Mouse (Mus musculus) heart, adult 2 months (tissue): ENCODE data around the gene Rln3. TPM values are rescaled to one million over a fixed set of nuclear protein-coding genes. Genes with fewer than 3 reads are reported as not detected.

Source experiments
- DNase-seq, 2 experiments: peaks; one replicate each; pipeline ENCODE4 v3.0.0; 2021
- H3K27ac ChIP-seq: fragments of 200-600 bp; 2 replicates; pipeline ENCODE4 v1.8.1; 2022
- H3K27me3 ChIP-seq: fragments of 200-500 bp; 2 replicates; pipeline ENCODE4 v1.6.1; 2012; ENCODE audit warnings: mild to moderate bottlenecking, low read length, inconsistent platforms, mixed read lengths; ENCODE audit not compliant: control insufficient read depth, insufficient read depth
- H3K36me3 ChIP-seq: fragments of 200-500 bp; 2 replicates; pipeline ENCODE4 v1.6.1; 2012; ENCODE audit warnings: low read length, inconsistent platforms; ENCODE audit not compliant: control insufficient read depth, insufficient read depth
- H3K4me1 ChIP-seq: fragments of 200-500 bp; 2 replicates; pipeline ENCODE4 v1.6.1; 2011; ENCODE audit warnings: low read length; ENCODE audit not compliant: control insufficient read depth, insufficient read depth
- H3K4me3 ChIP-seq: fragments of 200-600 bp; 2 replicates; pipeline ENCODE4 v1.8.1; 2022
- H3K79me2 ChIP-seq: fragments of 200-500 bp; replicated peaks from 2 replicates; pipeline ENCODE4 v1.6.1; 2012; ENCODE audit warnings: mild to moderate bottlenecking, inconsistent platforms, low read length, moderate library complexity, mixed read lengths; ENCODE audit not compliant: control insufficient read depth, insufficient read depth
- H3K9ac ChIP-seq: fragments of 200-500 bp; 2 replicates; pipeline ENCODE4 v1.6.1; 2012; ENCODE audit warnings: low read depth, mild to moderate bottlenecking, control low read depth, inconsistent platforms, low read length, mixed read lengths
- CTCF ChIP-seq: fragments of 200-600 bp; IDR thresholded peaks from 2 replicates; pipeline ENCODE4 v1.8.1; 2022; ENCODE audit warnings: antibody characterized with exemption, mild to moderate bottlenecking, moderate library complexity
- EP300 ChIP-seq: fragments of 200-500 bp; IDR thresholded peaks from 2 replicates; pipeline ENCODE4 v1.6.1; 2011; ENCODE audit warnings: low read depth, low read length, control low read depth; ENCODE audit not compliant: insufficient read depth
- POLR2A ChIP-seq: fragments of 200-500 bp; IDR thresholded peaks from 2 replicates; pipeline ENCODE4 v1.6.1; 2011; ENCODE audit warnings: mild to moderate bottlenecking, low read depth, low read length, control low read depth; ENCODE audit not compliant: insufficient read depth
- WGBS: fragments of 180-500 bp; shearing (Covaris S2); methylation state at CpG from one replicate; pipeline ENCODE4 v1.1.7; 2018; 5-methylcytosine and 5-hydroxymethylcytosine counted together
- intact Hi-C: fragments of 180-260 bp; cut with DNase I; formaldehyde crosslinking; loops from one replicate; pipeline ENCODE4 v1.15.1; 2025
- polyA plus RNA-seq: library from polyadenylated mRNA; depleted of rRNA; stranded (reverse); fragments of >200 nt; gene quantifications from 2 replicates; pipeline ENCODE4 v1.2.3, GENCODE M21; 2012
- total RNA-seq, 2 experiments: library from RNA; stranded (reverse); gene quantifications; 2 replicates each; pipeline ENCODE4 v1.2.3; 2021

The Rln3 gene
- total and polyA plus RNA-seq, 3 experiments: not detected

DNA sequence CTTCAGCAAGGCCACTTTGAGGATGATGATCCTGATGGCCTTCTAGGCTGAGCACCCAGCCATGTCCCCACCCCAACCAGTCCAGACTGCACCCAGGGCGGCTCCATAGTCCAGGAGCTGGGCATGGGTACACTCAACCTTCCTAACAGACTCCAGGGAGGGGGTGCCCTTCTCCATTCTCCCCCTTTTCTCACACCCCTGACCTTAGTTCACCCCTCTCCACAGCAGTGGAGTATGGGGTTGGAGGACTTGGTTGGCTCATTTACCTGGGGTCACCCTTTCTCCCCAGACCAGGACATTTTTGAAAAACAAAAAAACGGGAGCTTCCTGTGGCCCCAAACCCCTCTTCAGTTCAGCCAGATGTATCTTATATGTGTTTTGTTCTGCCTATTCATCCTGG lies 45.0 kb downstream of the Rln3 start:
- no peak overlapping the region for H3K27ac ChIP-seq

DNA sequence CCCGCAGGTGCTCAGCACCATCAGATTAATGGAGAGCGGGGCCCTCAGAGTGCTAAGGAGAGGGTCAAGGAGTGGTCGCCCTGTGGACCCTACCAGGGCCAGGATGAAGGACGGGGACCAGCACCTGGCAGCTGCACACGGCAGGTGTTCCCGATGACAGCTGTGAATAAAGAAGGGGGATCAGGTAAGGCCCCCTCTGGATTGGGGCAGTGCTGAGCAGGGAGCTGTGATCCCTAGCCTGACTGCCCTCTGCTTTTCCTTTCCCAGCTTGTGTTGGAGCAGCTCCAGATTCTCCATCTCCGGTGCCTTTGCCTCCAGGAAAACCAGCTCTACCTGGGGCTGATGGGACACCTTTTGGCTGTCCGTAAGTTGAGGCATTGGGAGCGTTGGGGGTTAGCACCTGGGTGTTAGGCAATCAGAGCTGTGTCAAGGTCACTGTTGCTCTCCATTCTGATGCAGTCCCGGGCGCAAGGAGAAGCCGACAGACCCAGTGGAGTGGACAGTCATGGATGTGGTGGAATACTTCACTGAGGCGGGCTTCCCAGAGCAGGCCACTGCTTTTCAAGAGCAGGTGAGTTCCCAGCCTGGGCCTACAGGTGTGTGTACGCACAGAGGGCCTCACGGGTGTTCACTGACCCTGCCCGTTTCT lies 45.6 kb downstream of the Rln3 start:
- Histone ChIP-seq H3K27ac (no peak overlapping the region; the same call in 1 of the 2 replicates), H3K4me1 (peaks cover 5% of the 10 kb centered on the region), H3K36me3 (no peaks in the 10 kb centered on the region), H3K4me3 (peak overlapping the region; percentile 59; the same call in 1 of the 2 replicates), H3K79me2 (no peaks in the 10 kb centered on the region), H3K9ac (no peak overlapping the region), H3K27me3 (no peaks in the 10 kb centered on the region)
- 75% methylated on average over 16 of the region's 16 CpGs for WGBS
- TF ChIP-seq CTCF (no peak), POLR2A (no peak), EP300 (no peak)
- intact Hi-C loops: loop anchor here (2.0 to 5.0 kb wide), 2 partner anchors 44 to 257 kb away; partner anchors contain the start of genes Adgre5, Asf1b and Gm10644
- DNase-seq: no peak

More for the DNA sequence above, 45.0 kb downstream of the Rln3 start:
- Histone ChIP-seq H3K9ac (no peak overlapping the region), H3K4me3 (no peak overlapping the region), H3K27me3 (no peaks in the 10 kb centered on the region), H3K79me2 (no peaks in the 10 kb centered on the region), H3K4me1 (peaks cover 5% of the 10 kb centered on the region), H3K36me3 (no peaks in the 10 kb centered on the region)
- intact Hi-C loops: loop anchor here (2.0 to 5.0 kb wide), 2 partner anchors 45 to 258 kb away; partner anchors contain the start of genes Adgre5, Asf1b and Gm10644
- DNase-seq: no peak
- TF ChIP-seq POLR2A (no peak), CTCF (no peak), EP300 (no peak)
- WGBS: 94% methylated on average over 2 of the region's 2 CpGs

DNA sequence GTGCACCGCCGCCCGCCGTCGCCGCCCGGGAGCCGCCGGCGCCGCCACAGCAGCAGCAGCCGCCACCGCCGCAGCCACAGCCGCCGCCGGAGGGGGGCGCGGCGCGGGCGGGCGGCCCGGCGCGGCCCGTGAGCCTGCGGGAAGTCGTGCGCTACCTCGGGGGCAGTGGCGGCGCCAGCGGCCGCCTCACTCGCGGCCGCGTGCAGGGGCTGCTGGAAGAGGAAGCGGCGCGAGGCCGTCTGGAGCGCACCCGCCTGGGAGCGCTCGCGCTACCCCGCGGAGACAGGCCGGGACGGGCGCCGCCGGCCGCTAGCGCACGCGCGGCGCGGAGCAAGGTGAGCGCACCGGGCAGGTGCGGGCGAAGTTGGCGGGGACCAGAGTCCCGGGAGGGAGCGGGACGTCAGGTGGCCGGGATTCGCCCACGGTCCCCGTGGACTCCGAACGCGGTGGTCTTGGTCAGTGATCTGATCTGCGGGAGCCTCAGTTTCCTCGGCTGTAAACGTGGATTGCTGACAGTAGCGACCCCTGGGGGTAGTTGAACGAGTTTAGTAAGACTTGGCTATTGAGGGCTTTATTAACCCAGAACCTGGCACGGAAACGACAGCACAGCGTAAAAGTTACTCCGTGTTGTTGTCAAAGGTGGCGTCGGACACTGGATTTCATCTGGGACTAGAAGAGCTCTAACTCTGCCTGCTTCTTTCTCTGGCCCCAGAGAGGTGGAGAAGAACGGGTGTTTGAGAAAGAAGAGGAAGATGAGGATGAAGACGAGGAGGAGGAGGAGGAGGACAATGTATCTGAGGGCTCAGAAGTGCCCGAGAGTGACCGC lies 46.4 kb downstream of the Rln3 start:
- peak overlapping the region; percentile 72 for H3K27ac ChIP-seq
- peak overlapping the region; percentile 91 for H3K9ac ChIP-seq
- no peaks in the 10 kb centered on the region for H3K27me3 ChIP-seq
- peak; percentile 70 to 77 for DNase-seq
- no peaks in the 10 kb centered on the region for H3K79me2 ChIP-seq
- peak overlapping the region; percentile 59 for H3K4me3 ChIP-seq
- TF ChIP-seq POLR2A: no peak
- peak; percentile 64 for TF ChIP-seq CTCF
- TF ChIP-seq EP300: 0 out of 2 replicates have a peak, but pooled peaks have one; percentile 10
- peaks cover 3% of the 10 kb centered on the region for H3K4me1 ChIP-seq
- WGBS: 19% methylated on average over 91 of the region's 92 CpGs
- intact Hi-C loops: loop anchor here (2.0 to 5.0 kb wide), 2 partner anchors 44 to 256 kb away; partner anchors contain the start of genes Adgre5, Asf1b and Gm10644
- no peaks in the 10 kb centered on the region for H3K36me3 ChIP-seq

DNA sequence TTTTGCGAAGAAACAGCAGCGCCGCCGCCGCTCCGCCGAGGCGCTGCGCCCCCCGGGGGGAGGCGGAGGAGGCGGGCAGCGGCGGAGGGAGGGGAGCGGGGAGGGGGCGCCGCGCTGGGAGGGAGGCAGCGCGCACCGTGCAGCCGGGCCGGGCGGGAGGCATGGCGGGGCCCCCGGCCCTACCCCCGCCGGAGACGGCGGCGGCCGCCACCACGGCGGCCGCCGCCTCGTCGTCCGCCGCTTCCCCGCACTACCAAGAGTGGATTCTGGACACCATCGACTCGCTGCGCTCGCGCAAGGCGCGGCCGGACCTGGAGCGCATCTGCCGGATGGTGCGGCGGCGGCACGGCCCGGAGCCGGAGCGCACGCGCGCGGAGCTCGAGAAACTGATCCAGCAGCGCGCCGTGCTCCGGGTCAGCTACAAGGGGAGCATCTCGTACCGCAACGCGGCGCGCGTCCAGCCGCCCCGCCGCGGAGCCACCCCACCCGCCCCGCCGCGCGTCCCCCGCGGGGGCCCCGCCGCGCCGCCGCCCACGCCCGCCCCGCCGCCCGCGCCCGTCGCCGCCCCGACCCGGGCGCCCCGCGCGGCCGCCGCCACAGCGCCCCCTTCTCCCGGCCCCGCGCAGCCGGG lies 47.2 kb downstream of the Rln3 start, which contains the start of gene Samd1:
TSS of gene Samd1 (plus strand) at position 162 of the 631 bp plus-strand sequence.
- Histone ChIP-seq H3K9ac (peak within 1 kb of the TSS; percentile 91), H3K27ac (peak within 1 kb of the TSS; percentile 98), H3K36me3 (no peaks in the 10 kb centered on the region), H3K4me1 (peaks cover 3% of the 10 kb centered on the region), H3K79me2 (no peaks in the 10 kb centered on the region), H3K27me3 (no peaks in the 10 kb centered on the region), H3K4me3 (peak within 1 kb of the TSS; percentile 80)
- intact Hi-C loops: loop anchor here (2.0 to 5.0 kb wide), 3 partner anchors 23 to 255 kb away; partner anchors contain the start of genes Adgre5, Asf1b and Gm10644
- WGBS: 14% methylated on average over 110 of the region's 112 CpGs
- peak; percentile 65 to 76 for DNase-seq
- TF ChIP-seq EP300 (no peak), POLR2A (no peak), CTCF (no peak)

DNA sequence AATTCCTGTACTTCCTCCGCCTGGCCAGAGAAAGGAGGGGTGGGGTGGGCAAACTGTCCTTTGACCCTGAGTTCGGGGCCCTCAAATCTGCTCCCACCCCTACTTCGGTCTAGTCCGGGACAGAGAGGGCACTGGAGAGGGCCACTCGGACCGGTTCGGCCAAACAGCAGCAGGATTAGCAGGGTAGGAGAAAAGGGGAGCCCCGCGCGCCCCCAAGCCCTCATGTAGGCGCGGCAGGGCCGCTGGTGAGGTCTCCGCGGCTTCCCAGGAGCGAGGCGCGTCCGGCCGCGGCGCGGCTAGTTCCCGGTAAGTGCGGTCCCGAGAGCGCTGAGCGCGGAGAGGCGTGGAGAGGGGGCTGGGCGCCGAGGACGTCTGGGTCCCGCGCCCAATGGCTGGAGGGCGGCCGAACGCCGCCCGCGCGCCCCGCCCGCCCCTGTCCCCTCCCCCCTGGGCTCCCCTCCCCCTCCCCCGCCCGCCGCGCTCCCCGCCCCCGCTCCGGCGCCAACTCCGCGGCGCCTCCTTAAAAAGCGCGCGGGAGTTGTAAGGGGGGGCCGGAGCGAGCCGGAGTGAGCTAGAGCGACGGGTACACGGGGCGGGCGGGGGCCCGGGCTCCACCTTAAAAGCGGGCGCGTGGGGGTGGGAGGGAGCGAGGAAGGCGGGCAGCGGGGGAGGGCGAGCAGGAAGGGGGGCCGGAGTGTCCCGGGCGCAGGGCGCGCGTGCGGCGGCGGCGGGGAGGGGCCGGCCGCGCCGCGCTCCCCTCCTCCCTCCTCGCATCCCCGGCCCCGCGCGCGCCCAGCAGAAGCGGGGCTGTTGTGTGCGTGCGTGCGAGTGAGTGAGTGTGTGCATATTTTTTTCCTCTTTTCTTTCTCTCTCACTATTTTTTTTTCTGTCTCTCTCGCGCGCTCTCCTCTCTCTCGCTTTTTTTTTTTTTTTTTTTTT lies 48.0 kb downstream of the Rln3 start:
- TF ChIP-seq EP300 (peak; percentile 37; the same call in 1 of the 2 replicates), POLR2A (peak; percentile 76), CTCF (no peak)
- H3K79me2 ChIP-seq: no peaks in the 10 kb centered on the region
- peak overlapping the region; percentile 80 for H3K4me3 ChIP-seq
- peak; percentile 93 to 94 for DNase-seq
- H3K27ac ChIP-seq: peak overlapping the region; percentile 98
- intact Hi-C loops: loop anchor here (2.0 to 5.0 kb wide), 2 partner anchors 22 to 255 kb away; partner anchors contain the start of gene Adgre5
- under 1% methylated on average over 47 of the region's 103 CpGs for WGBS
- peaks cover 3% of the 10 kb centered on the region for H3K4me1 ChIP-seq
- H3K36me3 ChIP-seq: no peaks in the 10 kb centered on the region
- peak overlapping the region; percentile 88 for H3K9ac ChIP-seq
- no peaks in the 10 kb centered on the region for H3K27me3 ChIP-seq
